Mouse (Mus musculus) liver, adult 2 months (tissue): ENCODE measurements at regions not wholly inside any gene's neighbourhood (a gene's known extent, or its start where the extent isn't known, plus 50 kb on each side); places are given as distances from the start of the nearest gene placed in this dataset.

ENCODE experiments used
- CTCF ChIP-seq: fragments of 200-500 bp; IDR thresholded peaks from 2 replicates; pipeline ENCODE4 v1.5.1; 2011; ENCODE audit warnings: low read depth, low read length, control low read depth
- POLR2A ChIP-seq: fragments of 200-500 bp; IDR thresholded peaks from 2 replicates; pipeline ENCODE4 v1.6.1; 2011; ENCODE audit warnings: low read length, control low read depth; ENCODE audit not compliant: insufficient read depth; ENCODE audit errors: extremely low read depth

DNA sequence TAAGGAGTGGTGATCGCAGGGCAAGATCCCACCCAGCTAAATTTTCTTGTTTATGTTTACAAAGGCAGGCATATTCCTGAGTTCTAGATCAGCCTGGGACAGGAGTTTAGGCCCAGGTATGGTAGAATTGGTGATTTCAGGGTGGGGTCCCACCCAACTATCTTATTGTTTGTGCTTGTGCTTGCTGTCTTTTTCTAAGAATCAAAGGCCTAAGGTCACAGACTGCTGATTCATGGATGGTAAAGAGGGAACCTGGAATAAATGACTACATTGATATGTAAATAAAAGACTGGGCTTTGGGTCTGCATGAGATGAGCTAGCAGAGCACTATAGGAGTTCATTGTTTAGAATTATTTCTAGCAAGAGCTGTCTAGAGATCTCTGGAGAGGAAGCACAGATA, 152.3 kb upstream of the Slc7a11 start:
- TF ChIP-seq POLR2A: no peak
- no peak for TF ChIP-seq CTCF
